Mouse (Mus musculus): ENCODE measurements around the gene Toe1. TPM values are rescaled to one million over a fixed set of nuclear protein-coding genes. Genes with fewer than 3 reads are reported as not detected.

The Toe1 gene
- polyA plus RNA-seq, 1 experiment from 2014 or later: 35.6 TPM

DNA sequence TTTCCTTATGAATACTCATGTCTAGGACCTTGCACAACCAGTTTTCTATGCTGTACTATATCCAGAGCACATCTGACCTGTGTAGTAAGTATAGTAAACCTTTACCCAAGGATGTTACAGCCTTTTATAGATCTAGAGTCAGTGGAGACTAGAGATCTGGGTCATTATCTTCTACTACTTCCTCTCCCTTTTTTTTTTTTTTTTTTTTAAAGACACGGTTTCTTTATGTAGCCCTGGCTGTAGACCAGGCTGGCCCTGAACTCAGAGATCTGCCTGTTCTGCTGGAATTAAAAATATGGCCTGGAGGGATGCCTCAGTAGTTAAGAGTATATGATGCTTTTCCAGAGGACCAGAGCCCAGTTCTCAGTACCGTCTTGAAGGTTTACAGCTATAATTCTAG, 45.5 kb downstream of the Toe1 start:
- Histone ChIP-seq H3K27me3 (no peaks in the 10 kb centered on the region), H3K36me3 (no peaks in the 10 kb centered on the region), H3K4me3 (replicated peaks) (no peak overlapping the region), H3K4me1 (no peaks in the 10 kb centered on the region), H3K9ac (no peak overlapping the region), H3K9me3 (replicated peaks) (no peaks in the 10 kb centered on the region), H3K27ac (replicated peaks) (no peak overlapping the region), H3K4me2 (replicated peaks) (no peak overlapping the region)
- ATAC-seq (ENCODE audit: insufficient number of reproducible peaks, low FRiP score, low TSS enrichment, low read depth): no peak
- 78% methylated on average over 2 of the region's 2 CpGs for WGBS

DNA sequence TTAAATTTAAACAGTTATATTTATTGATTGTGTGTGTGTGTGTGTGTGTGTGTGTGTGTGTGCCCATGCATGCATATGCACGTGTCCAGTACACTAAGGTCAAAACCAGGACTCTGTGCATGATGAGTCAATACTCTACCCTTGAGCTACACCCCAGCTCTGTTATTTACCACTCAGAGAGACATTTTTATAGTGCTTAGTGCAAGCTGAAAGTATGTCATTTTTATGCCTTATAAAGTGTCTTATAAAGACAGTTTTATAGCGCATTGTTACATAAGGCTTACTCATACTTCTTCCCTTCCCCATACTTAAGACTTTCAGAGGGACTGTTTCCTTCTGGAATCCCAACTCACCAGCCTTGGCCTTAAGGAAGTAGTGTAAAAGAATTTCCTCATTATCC, 57.7 kb downstream of the Toe1 start:
- no peak for ATAC-seq (ENCODE audit: insufficient number of reproducible peaks, low FRiP score, low TSS enrichment, low read depth)
- WGBS: 84% methylated on average over 2 of the region's 2 CpGs

More for the DNA sequence above, 57.7 kb downstream of the Toe1 start:
- Histone ChIP-seq H3K36me3 (no peaks in the 10 kb centered on the region), H3K9ac (no peak overlapping the region), H3K9me3 (replicated peaks) (no peaks in the 10 kb centered on the region), H3K4me1 (no peaks in the 10 kb centered on the region), H3K4me3 (replicated peaks) (no peak overlapping the region), H3K4me2 (replicated peaks) (no peak overlapping the region), H3K27me3 (no peaks in the 10 kb centered on the region), H3K27ac (replicated peaks) (no peak overlapping the region)

Other genes with a start within 250 kb of the Toe1 start
- 29.7 and 31.4 TPM in 2 replicates for gene Gpbp1l1, start 250.0 kb downstream of the Toe1 start, polyA plus RNA-seq (2015; fragmentation: Nextera tagmentation; extraction: Ambion mirVana)
- 15.6 and 25.4 TPM in 2 replicates for gene Ccdc17, start 211.0 kb downstream of the Toe1 start, polyA plus RNA-seq (2015; fragmentation: Nextera tagmentation; extraction: Ambion mirVana)
- gene Nasp, start 179.7 kb downstream of the Toe1 start, polyA plus RNA-seq (2015; fragmentation: Nextera tagmentation; extraction: Ambion mirVana): 107 TPM in 2 replicates
- 777 and 798 TPM in 2 replicates for gene Akr1a1, start 156.0 kb downstream of the Toe1 start, polyA plus RNA-seq (2015; fragmentation: Nextera tagmentation; extraction: Ambion mirVana)
- gene Prdx1, start 122.1 kb downstream of the Toe1 start, polyA plus RNA-seq (2015; fragmentation: Nextera tagmentation; extraction: Ambion mirVana): 1,053 and 1,174 TPM in 2 replicates
- gene Mmachc, start 99.2 kb downstream of the Toe1 start, polyA plus RNA-seq (2015; fragmentation: Nextera tagmentation; extraction: Ambion mirVana): 21.8 and 22.8 TPM in 2 replicates
- gene Ccdc163, start 99.1 kb downstream of the Toe1 start, polyA plus RNA-seq (2015; fragmentation: Nextera tagmentation; extraction: Ambion mirVana): 29.7 and 32.0 TPM in 2 replicates
- gene Tesk2, start 86.7 kb downstream of the Toe1 start, polyA plus RNA-seq (2015; fragmentation: Nextera tagmentation; extraction: Ambion mirVana): 7.7 and 8.3 TPM in 2 replicates
- gene Mutyh, start 83 bp upstream of the Toe1 start, polyA plus RNA-seq (2015; fragmentation: Nextera tagmentation; extraction: Ambion mirVana): 13.0 and 14.8 TPM in 2 replicates
- 0.47 and 0.89 TPM in 2 replicates for gene Hpdl, start 14.1 kb upstream of the Toe1 start, polyA plus RNA-seq (2015; fragmentation: Nextera tagmentation; extraction: Ambion mirVana)
- gene Zswim5, start 69.7 kb upstream of the Toe1 start, polyA plus RNA-seq (2015; fragmentation: Nextera tagmentation; extraction: Ambion mirVana): 0.35 and 0.45 TPM in 2 replicates
- gene Urod, start 186.8 kb upstream of the Toe1 start, polyA plus RNA-seq (2015; fragmentation: Nextera tagmentation; extraction: Ambion mirVana): 87.8 and 97.3 TPM in 2 replicates
- gene Hectd3, start 187.7 kb upstream of the Toe1 start, polyA plus RNA-seq (2015; fragmentation: Nextera tagmentation; extraction: Ambion mirVana): 13.9 and 14.2 TPM in 2 replicates
- 40.4 and 41.3 TPM in 2 replicates for gene Eif2b3, start 211.8 kb upstream of the Toe1 start, polyA plus RNA-seq (2015; fragmentation: Nextera tagmentation; extraction: Ambion mirVana)

Data from embryonic facial prominence, embryonic 15.5 days (tissue).